ENCODE assay signal across 27 mouse cellular contexts in genomic region chr7:140859997-140860396, GRCm38 (mm10). TPM values are rescaled to one million over a fixed set of nuclear protein-coding genes. Genes with fewer than 3 reads are reported as not detected.
DNase-seq lines count a peak whose midpoint lies in the region; ATAC-seq and TF ChIP-seq lines count a peak whose summit lies in the region.
"Had no signal": no experiment of that assay in that cellular context is flagged by ENCODE, and none has a peak within 500 bp of the region (broad histone marks: within the 10 kb centered on the region; RNA-seq: fewer than 3 reads in every experiment).

No protein-coding gene starts in this region.

- H3K9me3 ChIP-seq in neural tube, embryonic 12.5 days = no peaks in the 10 kb centered on the region
- H3K9me3 ChIP-seq in neural tube, embryonic 15.5 days (replicated peaks) = no peaks in the 10 kb centered on the region
- H3K9me3 ChIP-seq in CH12.LX (replicated peaks; ENCODE audit: low read length) = no peaks in the 10 kb centered on the region
- H3K9me3 ChIP-seq: embryonic facial prominence, embryonic 15.5 days; forebrain, embryonic 10.5 days; heart, embryonic 12.5 days; hindbrain, embryonic 10.5 days; hindbrain, embryonic 15.5 days had no signal

- intact Hi-C loops in gastrocnemius, adult 2 months (cut with DNase I) = no loop called here

- H3K79me2 ChIP-seq in CH12.LX (replicated peaks; ENCODE audit: control insufficient read depth, extremely low read depth, insufficient read depth, poor library complexity, severe bottlenecking) = peaks cover 32% of the 10 kb centered on the region

- no peak for ATAC-seq in neural tube, embryonic 12.5 days (ENCODE audit: low FRiP score, low read depth)
- no peak for ATAC-seq in neural tube, embryonic 15.5 days (ENCODE audit: low FRiP score)
- ATAC-seq: CD4-positive, CD25-positive, alpha-beta regulatory T cell, adult 4 months; forebrain, embryonic 16.5 days; inflammation-experienced regulatory T-cells, adult 6 months had no signal

- TF ChIP-seq RAD21 in CH12.LX (IDR thresholded peaks at IDR 0.05; ENCODE audit: low read depth, low read length) = no peak

- dilution Hi-C loops in CH12.LX (cut with MboI; ENCODE audit: extremely low pct_ligation_motif_present, extremely low pct_unique_long_range_greater_than_20kb, low sequenced_read_pairs) = no loop called here

- in situ Hi-C loops in CH12.LX (cut with MboI; ENCODE audit: low pct_ligation_motif_present, low pct_unique_long_range_greater_than_20kb, low sequenced_read_pairs) = no loop called here

- 81% methylated on average over 6 of the region's 6 CpGs for WGBS in neural tube, embryonic 12.5 days
- 73% methylated on average over 6 of the region's 6 CpGs for WGBS in neural tube, embryonic 15.5 days

- no peaks in the 10 kb centered on the region for H3K27me3 ChIP-seq in neural tube, embryonic 12.5 days (replicated peaks)
- no peaks in the 10 kb centered on the region for H3K27me3 ChIP-seq in neural tube, embryonic 15.5 days (replicated peaks)
- H3K27me3 ChIP-seq in CH12.LX (replicated peaks) = no peaks in the 10 kb centered on the region
- H3K27me3 ChIP-seq: embryonic facial prominence, embryonic 15.5 days; heart, embryonic 12.5 days; hindbrain, embryonic 15.5 days had no signal

- peaks cover 62% of the 10 kb centered on the region for H3K36me3 ChIP-seq in neural tube, embryonic 12.5 days
- peaks cover 56% of the 10 kb centered on the region for H3K36me3 ChIP-seq in neural tube, embryonic 15.5 days
- H3K36me3 ChIP-seq in CH12.LX (replicated peaks in 1 of 2; ENCODE audit: control insufficient read depth in 1 of 2, insufficient read depth in 1 of 2, low read length in 1 of 2) = peaks cover 58 to 70% of the 10 kb centered on the region in 2 experiments

- TF ChIP-seq EP300 in CH12.LX (IDR thresholded peaks at IDR 0.05; ENCODE audit: low read length) = no peak

- 0 out of 2 replicates have a peak overlapping the region, but pooled peaks have one; percentile 33 for H3K9ac ChIP-seq in neural tube, embryonic 12.5 days
- H3K9ac ChIP-seq in neural tube, embryonic 15.5 days (replicated peaks) = no peak overlapping the region
- H3K9ac ChIP-seq in CH12.LX (ENCODE audit: insufficient read depth, low read depth) = no peak overlapping the region
- H3K9ac ChIP-seq: embryonic facial prominence, embryonic 15.5 days; heart, embryonic 12.5 days; hindbrain, embryonic 15.5 days had no signal

- DNase-seq in gastrocnemius, adult 2 months = peak; percentile 6
- DNase-seq in gastrocnemius, postnatal 25 days = no peak
- DNase-seq in CH12.LX (ENCODE audit: extremely low read depth) = no peak
- DNase-seq in right cerebral cortex, postnatal 14 days = no peak
- DNase-seq: adrenal gland, postnatal 14 days; cerebellum, adult 11-12 months; cerebellum, adult 9-10 months; cerebellum, postnatal 25 days; gastrocnemius, postnatal 14 days had no signal

- no peak for TF ChIP-seq CTCF in gastrocnemius, adult 2 months (IDR thresholded peaks at IDR 0.05)
- TF ChIP-seq CTCF in CH12.LX (conservative IDR thresholded peaks at IDR 0.05 in 1 of 2, IDR thresholded peaks at IDR 0.05 in 1 of 2; ENCODE audit: low read depth in 2 of 2, low read length in 2 of 2) = no peak

- H3K4me2 ChIP-seq in neural tube, embryonic 12.5 days (replicated peaks) = no peak overlapping the region
- H3K4me2 ChIP-seq in neural tube, embryonic 15.5 days = no peak overlapping the region
- H3K4me2 ChIP-seq in CH12.LX (ENCODE audit: insufficient read depth, low read depth, poor library complexity, severe bottlenecking) = 0 out of 2 replicates have a peak overlapping the region, but pooled peaks have one; percentile 4
- H3K4me2 ChIP-seq: embryonic facial prominence, embryonic 15.5 days; heart, embryonic 12.5 days; hindbrain, embryonic 15.5 days had no signal

- H3K4me1 ChIP-seq in neural tube, embryonic 12.5 days = peaks cover 36% of the 10 kb centered on the region
- H3K4me1 ChIP-seq in neural tube, embryonic 15.5 days = peaks cover 35% of the 10 kb centered on the region
- H3K4me1 ChIP-seq in CH12.LX (ENCODE audit: control insufficient read depth in 1 of 2, insufficient read depth in 2 of 2) = peaks cover 20 to 29% of the 10 kb centered on the region in 2 experiments

- no peak overlapping the region for H3K4me3 ChIP-seq in gastrocnemius, adult 2 months
- H3K4me3 ChIP-seq in neural tube, embryonic 12.5 days = no peak overlapping the region
- no peak overlapping the region for H3K4me3 ChIP-seq in neural tube, embryonic 15.5 days (replicated peaks)
- H3K4me3 ChIP-seq in CH12.LX (replicated peaks in 1 of 3; ENCODE audit: low read depth in 2 of 3, low read length in 2 of 3, poor library complexity in 1 of 3) = no peak overlapping the region
- H3K4me3 ChIP-seq: embryonic facial prominence, embryonic 15.5 days; erythroblast, embryonic 14.5 days; forebrain, embryonic 10.5 days; heart, embryonic 12.5 days; hindbrain, embryonic 10.5 days; hindbrain, embryonic 15.5 days had no signal

- H3K27ac ChIP-seq in gastrocnemius, adult 2 months = no peak overlapping the region
- H3K27ac ChIP-seq in neural tube, embryonic 12.5 days = no peak overlapping the region
- H3K27ac ChIP-seq in neural tube, embryonic 15.5 days (replicated peaks) = no peak overlapping the region
- no peak overlapping the region for H3K27ac ChIP-seq in CH12.LX (ENCODE audit: insufficient read depth, low read depth)
- H3K27ac ChIP-seq: embryonic facial prominence, embryonic 15.5 days; forebrain, embryonic 10.5 days; hindbrain, embryonic 10.5 days; hindbrain, embryonic 15.5 days had no signal

- no peak for TF ChIP-seq POLR2A in CH12.LX (IDR thresholded peaks at IDR 0.05; ENCODE audit: low read depth, low read length)

TF ChIP-seq in CH12.LX, 34 proteins besides CTCF, POLR2A, EP300 and RAD21 (continues in another document):
- TF ChIP-seq SIN3A (IDR thresholded peaks at IDR 0.05; ENCODE audit: low read length) (no peak), GABPA (IDR thresholded peaks at IDR 0.05; ENCODE audit: insufficient replicate concordance, low read depth, low read length) (no peak), ETS1 (conservative IDR thresholded peaks at IDR 0.05; ENCODE audit: low read depth, low read length) (no peak), IRF4 (IDR thresholded peaks at IDR 0.05; ENCODE audit: low read depth, low read length) (no peak), UBTF (IDR thresholded peaks at IDR 0.05; ENCODE audit: low read depth, low read length) (no peak), MEF2A (IDR thresholded peaks at IDR 0.05; ENCODE audit: borderline replicate concordance, low read depth, low read length) (no peak), MXI1 (IDR thresholded peaks at IDR 0.05; ENCODE audit: low read depth, low read length) (no peak), CHD2 (IDR thresholded peaks at IDR 0.05; ENCODE audit: low read length) (no peak), PAX5 (IDR thresholded peaks at IDR 0.05; ENCODE audit: low read length) (no peak), NRF1 (IDR thresholded peaks at IDR 0.05; ENCODE audit: low read depth, low read length) (no peak), ZC3H11A (IDR thresholded peaks at IDR 0.05; ENCODE audit: low read depth, low read length) (no peak), E2F4 (IDR thresholded peaks at IDR 0.05; ENCODE audit: insufficient replicate concordance, low read depth, low read length) (no peak), JUND (conservative IDR thresholded peaks at IDR 0.05; ENCODE audit: low read depth, low read length) (no peak), ELF1 (IDR thresholded peaks at IDR 0.05; ENCODE audit: low read depth, low read length) (no peak), MAZ (IDR thresholded peaks at IDR 0.05; ENCODE audit: low read depth, low read length) (no peak), USF2 (conservative IDR thresholded peaks at IDR 0.05; ENCODE audit: low read depth, low read length) (no peak)

RNA-seq across cellular contexts. Expression of gene Bet1l, which starts 2.6 kb away (rescaled TPM):
- total RNA-seq in gastrocnemius, adult 2 months (2021) = 1 to 10 TPM; 6.0 to 6.9 TPM
- 10 to 100 TPM in 1 of 2 experiments, 1 to 10 TPM in 1; 7.7 to 10.6 TPM for total RNA-seq in gastrocnemius, postnatal 25 days (2021)
- 30.3 and 34.2 TPM in 2 replicates for polyA plus RNA-seq in neural tube, embryonic 12.5 days (2016; fragmentation: Nextera tagmentation; extraction: Ambion mirVana)
- polyA plus RNA-seq in neural tube, embryonic 15.5 days (2015; fragmentation: Nextera tagmentation; extraction: Ambion mirVana) = 45.8 and 49.1 TPM in 2 replicates
- total RNA-seq in CH12.LX (2012; rRNA removed) = 13.8 and 16.7 TPM in 2 replicates
- 11.6 and 13.1 TPM in 2 replicates for total RNA-seq in CH12.LX (2014; rRNA removed)
- polyA plus RNA-seq in CH12.LX (2012; ENCODE audit: insufficient read length, low read depth) = 24.3 and 25.1 TPM in 2 replicates

RNA-seq across cellular contexts. Expression of gene Ric8a, which starts 3.2 kb away (rescaled TPM):
- total RNA-seq in gastrocnemius, adult 2 months (2021) = 10 to 100 TPM; 12.7 TPM
- total RNA-seq in gastrocnemius, postnatal 25 days (2021) = 10 to 100 TPM; 13.5 to 14.0 TPM
- 89.1 and 94.8 TPM in 2 replicates for polyA plus RNA-seq in neural tube, embryonic 12.5 days (2016; fragmentation: Nextera tagmentation; extraction: Ambion mirVana)
- polyA plus RNA-seq in neural tube, embryonic 15.5 days (2015; fragmentation: Nextera tagmentation; extraction: Ambion mirVana) = 91.9 and 94.8 TPM in 2 replicates
- total RNA-seq in CH12.LX (2012; rRNA removed) (66.5 and 80.9 TPM in 2 replicates), CH12.LX (2014; rRNA removed) (53.2 and 54.2 TPM in 2 replicates)
- 56.4 and 61.9 TPM in 2 replicates for polyA plus RNA-seq in CH12.LX (2012; ENCODE audit: insufficient read length, low read depth)

RNA-seq across cellular contexts. Expression of gene Gm45785, which starts 3.9 kb away (rescaled TPM):
- not detected for total RNA-seq in gastrocnemius, adult 2 months (2021)
- not detected for total RNA-seq in gastrocnemius, postnatal 25 days (2021)
- not detected in 2 replicates for polyA plus RNA-seq in neural tube, embryonic 12.5 days (2016; fragmentation: Nextera tagmentation; extraction: Ambion mirVana)
- polyA plus RNA-seq in neural tube, embryonic 15.5 days (2015; fragmentation: Nextera tagmentation; extraction: Ambion mirVana) = not detected in 2 replicates
- not detected in 2 replicates for total RNA-seq in CH12.LX (2012; rRNA removed)
- total RNA-seq in CH12.LX (2014; rRNA removed) = not detected in 2 replicates
- not detected in 2 replicates for polyA plus RNA-seq in CH12.LX (2012; ENCODE audit: insufficient read length, low read depth)
- total RNA-seq: gastrocnemius, postnatal 14 days; granulocyte monocyte progenitor cell, adult 5-6 weeks; heart, adult 8-10 months; heart, postnatal 25 days; MEL had no signal
- polyA plus RNA-seq: CD4-positive, CD25-positive, alpha-beta regulatory T cell, adult 4 months; embryonic facial prominence, embryonic 15.5 days; erythroblast, embryonic 14.5 days; forebrain, embryonic 10.5 days; forebrain, embryonic 16.5 days; heart, embryonic 12.5 days; heart, embryonic 16.5 days; hindbrain, embryonic 10.5 days; hindbrain, embryonic 15.5 days; inflammation-experienced regulatory T-cells, adult 6 months had no signal

RNA-seq across cellular contexts. Expression of gene Odf3, which starts 12.4 kb away (rescaled TPM):
- not detected for total RNA-seq in gastrocnemius, adult 2 months (2021)
- total RNA-seq in gastrocnemius, postnatal 25 days (2021) = not detected
- polyA plus RNA-seq in neural tube, embryonic 12.5 days (2016; fragmentation: Nextera tagmentation; extraction: Ambion mirVana) = not detected in 2 replicates
- polyA plus RNA-seq in neural tube, embryonic 15.5 days (2015; fragmentation: Nextera tagmentation; extraction: Ambion mirVana) = not detected in 2 replicates
- total RNA-seq in CH12.LX (2012; rRNA removed) (not detected in 2 replicates), CH12.LX (2014; rRNA removed) (not detected in 2 replicates)
- polyA plus RNA-seq in CH12.LX (2012; ENCODE audit: insufficient read length, low read depth) = not detected in 2 replicates
- total RNA-seq: adrenal gland, postnatal 14 days; gastrocnemius, postnatal 14 days; granulocyte monocyte progenitor cell, adult 5-6 weeks; heart, adult 8-10 months; heart, postnatal 25 days; MEL had no signal
- polyA plus RNA-seq: CD4-positive, CD25-positive, alpha-beta regulatory T cell, adult 4 months; erythroblast, embryonic 14.5 days; forebrain, embryonic 10.5 days; forebrain, embryonic 16.5 days; heart, embryonic 12.5 days; heart, embryonic 16.5 days; hindbrain, embryonic 10.5 days; hindbrain, embryonic 15.5 days; inflammation-experienced regulatory T-cells, adult 6 months had no signal

RNA-seq across cellular contexts. Expression of gene Scgb1c1, which starts 14.7 kb away (rescaled TPM):
- not detected for total RNA-seq in gastrocnemius, adult 2 months (2021)
- not detected for total RNA-seq in gastrocnemius, postnatal 25 days (2021)
- not detected in 2 replicates for polyA plus RNA-seq in neural tube, embryonic 12.5 days (2016; fragmentation: Nextera tagmentation; extraction: Ambion mirVana)
- polyA plus RNA-seq in neural tube, embryonic 15.5 days (2015; fragmentation: Nextera tagmentation; extraction: Ambion mirVana) = not detected in 2 replicates
- not detected in 2 replicates for total RNA-seq in CH12.LX (2012; rRNA removed)
- not detected in 2 replicates for total RNA-seq in CH12.LX (2014; rRNA removed)
- polyA plus RNA-seq in CH12.LX (2012; ENCODE audit: insufficient read length, low read depth) = not detected in 2 replicates
- total RNA-seq: adrenal gland, adult 18-20 months; adrenal gland, postnatal 14 days; gastrocnemius, postnatal 14 days; granulocyte monocyte progenitor cell, adult 5-6 weeks; MEL had no signal
- polyA plus RNA-seq: CD4-positive, CD25-positive, alpha-beta regulatory T cell, adult 4 months; cortical plate, adult 2 months; erythroblast, embryonic 14.5 days; forebrain, embryonic 10.5 days; forebrain, embryonic 16.5 days; heart, embryonic 12.5 days; hindbrain, embryonic 10.5 days; hindbrain, embryonic 15.5 days; inflammation-experienced regulatory T-cells, adult 6 months had no signal
